Mouse (Mus musculus): Measurements from ENCODE around the gene Gm8453. TPM values are rescaled to one million over a fixed set of nuclear protein-coding genes. Genes with fewer than 3 reads are reported as not detected.
"Not testable (repeated sequence)": the region's sequence is repeated elsewhere in the genome, so short reads cannot be mapped to it uniquely, and the experiment has no call there.

The Gm8453 gene
- not detected in 2 replicates for polyA plus RNA-seq (2014; fragmentation: Nextera tagmentation; extraction: Ambion mirVana)

DNA sequence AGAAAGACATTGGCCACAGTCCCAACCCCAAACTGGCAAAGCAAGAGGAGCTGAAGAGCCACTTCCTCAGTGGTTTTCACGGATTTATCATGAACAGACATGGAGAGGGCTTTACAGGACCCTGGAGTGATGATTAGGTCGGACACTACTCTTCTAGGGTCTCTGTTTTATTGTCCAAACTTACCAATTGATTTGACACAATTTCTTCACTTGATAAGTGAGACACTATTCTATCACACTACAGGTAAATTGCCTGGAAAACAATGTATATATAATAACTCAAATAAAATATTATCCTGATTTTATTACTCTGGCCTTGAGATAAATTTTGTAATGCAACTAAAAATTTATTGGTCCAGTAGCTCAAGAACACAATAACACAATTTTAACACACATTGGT, at the start of gene Gm8453:
Gm8453 (minus strand) TSS at position 101 of the 400 bp plus-strand sequence.
- H3K27ac ChIP-seq (ENCODE audit: low read length); H3K27me3 ChIP-seq (ENCODE audit: control insufficient read depth, insufficient read depth, low read length); ATAC-seq (ENCODE audit: insufficient number of reproducible peaks, insufficient read depth, low FRiP score, low read depth); H3K9ac ChIP-seq (replicated peaks; ENCODE audit: low read depth, low read length); H3K36me3 ChIP-seq (ENCODE audit: control insufficient read depth, insufficient read depth, low read length); H3K9me3 ChIP-seq (ENCODE audit: control insufficient read depth, low read depth, low read length); H3K4me3 ChIP-seq (ENCODE audit: low read depth, low read length); H3K4me2 ChIP-seq (replicated peaks; ENCODE audit: low read depth, low read length); H3K4me1 ChIP-seq (ENCODE audit: control insufficient read depth, insufficient read depth, low read length): not testable (repeated sequence)
- 38% methylated on average over 1 of the region's 2 CpGs for WGBS

- not testable (repeated sequence) for H3K4me3 ChIP-seq (ENCODE audit: low read depth, low read length); H3K27ac ChIP-seq (ENCODE audit: low read length); H3K4me1 ChIP-seq (ENCODE audit: control insufficient read depth, insufficient read depth, low read length); H3K36me3 ChIP-seq (ENCODE audit: control insufficient read depth, insufficient read depth, low read length); H3K27me3 ChIP-seq (ENCODE audit: control insufficient read depth, insufficient read depth, low read length); H3K9me3 ChIP-seq (ENCODE audit: control insufficient read depth, low read depth, low read length); H3K4me2 ChIP-seq (replicated peaks; ENCODE audit: low read depth, low read length); H3K9ac ChIP-seq (replicated peaks; ENCODE audit: low read depth, low read length); ATAC-seq (ENCODE audit: insufficient number of reproducible peaks, insufficient read depth, low FRiP score, low read depth)
- WGBS, result no CpG with 5 or more reads among the region's 2 CpGs
Measured at GRCm38 (mm10) chr7:22201164-22201563, 28.1 kb downstream of the Gm8453 start, which contains the start of gene Gm8653. Gene Gm8653, minus strand, starts transcription at chr7:22201264.

DNA sequence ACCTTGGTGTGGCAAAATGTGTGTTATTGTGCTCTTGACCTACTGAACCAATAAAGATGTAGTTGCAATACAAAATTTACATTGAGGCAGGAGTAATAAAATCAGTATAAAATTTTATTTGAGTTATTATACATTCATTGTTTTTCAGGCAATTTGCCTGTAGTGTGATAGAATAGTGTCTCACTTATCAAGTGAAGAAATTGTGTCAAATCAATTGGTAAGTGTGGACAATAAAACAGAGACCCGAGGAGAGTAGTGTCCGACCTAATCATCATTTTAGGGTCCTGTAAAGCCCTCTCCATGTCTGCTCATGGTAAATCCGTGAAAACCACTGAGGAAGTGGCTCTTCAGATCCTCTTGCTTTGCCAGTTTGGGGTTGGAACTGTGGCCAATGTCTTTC, 40.2 kb downstream of the Gm8453 start, which contains the start of gene Vmn1r143:
Vmn1r143 (plus strand) TSS at position 301 of the 400 bp plus-strand sequence.
- not testable (repeated sequence) for H3K9ac ChIP-seq (replicated peaks; ENCODE audit: low read depth, low read length); H3K4me2 ChIP-seq (replicated peaks; ENCODE audit: low read depth, low read length); H3K9me3 ChIP-seq (ENCODE audit: control insufficient read depth, low read depth, low read length); ATAC-seq (ENCODE audit: insufficient number of reproducible peaks, insufficient read depth, low FRiP score, low read depth); H3K27ac ChIP-seq (ENCODE audit: low read length); H3K27me3 ChIP-seq (ENCODE audit: control insufficient read depth, insufficient read depth, low read length); H3K4me3 ChIP-seq (ENCODE audit: low read depth, low read length); H3K36me3 ChIP-seq (ENCODE audit: control insufficient read depth, insufficient read depth, low read length); H3K4me1 ChIP-seq (ENCODE audit: control insufficient read depth, insufficient read depth, low read length)
- WGBS, result no CpG with 5 or more reads among the region's 3 CpGs

Other genes with a start within 250 kb of the Gm8453 start
- not detected in 2 replicates for gene Vmn1r137, start 234.9 kb downstream of the Gm8453 start, polyA plus RNA-seq (2014; fragmentation: Nextera tagmentation; extraction: Ambion mirVana)
- not detected in 2 replicates for gene Vmn1r138, start 200.6 kb downstream of the Gm8453 start, polyA plus RNA-seq (2014; fragmentation: Nextera tagmentation; extraction: Ambion mirVana)
- gene Gm6176, start 173.2 kb downstream of the Gm8453 start, polyA plus RNA-seq (2014; fragmentation: Nextera tagmentation; extraction: Ambion mirVana), result not detected in 2 replicates
- not detected in 2 replicates for gene Vmn1r139, start 160.4 kb downstream of the Gm8453 start, polyA plus RNA-seq (2014; fragmentation: Nextera tagmentation; extraction: Ambion mirVana)
- gene Gm16451, start 111.2 kb downstream of the Gm8453 start, polyA plus RNA-seq (2014; fragmentation: Nextera tagmentation; extraction: Ambion mirVana), result not detected in 2 replicates
- not detected in 2 replicates for gene Gm10666, start 94.7 kb downstream of the Gm8453 start, polyA plus RNA-seq (2014; fragmentation: Nextera tagmentation; extraction: Ambion mirVana)
- gene Vmn1r142, start 65.4 kb downstream of the Gm8453 start, polyA plus RNA-seq (2014; fragmentation: Nextera tagmentation; extraction: Ambion mirVana), result not detected in 2 replicates
- not detected in 2 replicates for gene Vmn1r143, start 40.1 kb downstream of the Gm8453 start, polyA plus RNA-seq (2014; fragmentation: Nextera tagmentation; extraction: Ambion mirVana)
- not detected in 2 replicates for gene Gm8653, start 28.2 kb downstream of the Gm8453 start, polyA plus RNA-seq (2014; fragmentation: Nextera tagmentation; extraction: Ambion mirVana)
- gene Gm4187, start 100.2 kb upstream of the Gm8453 start, polyA plus RNA-seq (2014; fragmentation: Nextera tagmentation; extraction: Ambion mirVana), result not detected in 2 replicates
- gene Gm8660, start 141.6 kb upstream of the Gm8453 start, polyA plus RNA-seq (2014; fragmentation: Nextera tagmentation; extraction: Ambion mirVana), result not detected in 2 replicates
- not detected in 2 replicates for gene Vmn1r148, start 184.1 kb upstream of the Gm8453 start, polyA plus RNA-seq (2014; fragmentation: Nextera tagmentation; extraction: Ambion mirVana)
- gene Vmn1r149, start 208.7 kb upstream of the Gm8453 start, polyA plus RNA-seq (2014; fragmentation: Nextera tagmentation; extraction: Ambion mirVana), result not detected in 2 replicates
- not detected in 2 replicates for gene Gm10665, start 234.6 kb upstream of the Gm8453 start, polyA plus RNA-seq (2014; fragmentation: Nextera tagmentation; extraction: Ambion mirVana)